Mouse (Mus musculus): Measurements from ENCODE around the gene Gm20671. TPM values are rescaled to one million over a fixed set of nuclear protein-coding genes. Genes with fewer than 3 reads are reported as not detected.
"Not testable (repeated sequence)": the region's sequence is repeated elsewhere in the genome, so short reads cannot be mapped to it uniquely, and the experiment has no call there.

Gene Gm20671
- polyA plus RNA-seq, 1 experiment from 2014 or later: not detected

GRCm38 (mm10) chr5:32735779-32736178, 91.1 kb downstream of the Gm20671 start:
- no peak for DNase-seq (ENCODE audit: low spot score)

GRCm38 (mm10) chr5:32733892-32734291, 93.0 kb downstream of the Gm20671 start:
- DNase-seq (ENCODE audit: low spot score): not testable (repeated sequence)

GRCm38 (mm10) chr5:32728851-32729250, 98.1 kb downstream of the Gm20671 start:
- DNase-seq (ENCODE audit: low spot score): no peak

- DNase-seq (ENCODE audit: low spot score): no peak
Measured at GRCm38 (mm10) chr5:32728300-32728699, 98.6 kb downstream of the Gm20671 start.

- not testable (repeated sequence) for DNase-seq (ENCODE audit: low spot score)
Measured at GRCm38 (mm10) chr5:32725397-32725796, 101.5 kb downstream of the Gm20671 start.

GRCm38 (mm10) chr5:32723981-32724380, 102.9 kb downstream of the Gm20671 start:
- no peak for DNase-seq (ENCODE audit: low spot score)

GRCm38 (mm10) chr5:32722711-32723110, 104.2 kb downstream of the Gm20671 start:
- not testable (repeated sequence) for DNase-seq (ENCODE audit: low spot score)

GRCm38 (mm10) chr5:32722263-32722662, 104.6 kb downstream of the Gm20671 start:
- DNase-seq (ENCODE audit: low spot score): no peak

GRCm38 (mm10) chr5:32721316-32721715, 105.6 kb downstream of the Gm20671 start:
- no peak for DNase-seq (ENCODE audit: low spot score)

GRCm38 (mm10) chr5:32720416-32720815, 106.5 kb downstream of the Gm20671 start:
- no peak for DNase-seq (ENCODE audit: low spot score)

GRCm38 (mm10) chr5:32718916-32719315, 108.0 kb downstream of the Gm20671 start:
- DNase-seq (ENCODE audit: low spot score): no peak

- DNase-seq (ENCODE audit: low spot score): no peak
Measured at GRCm38 (mm10) chr5:32717726-32718125, 109.2 kb downstream of the Gm20671 start.

GRCm38 (mm10) chr5:32713703-32714467, 113.0 kb downstream of the Gm20671 start:
- peak; percentile 97 for DNase-seq (ENCODE audit: low spot score)

GRCm38 (mm10) chr5:32713042-32713702, 113.7 kb downstream of the Gm20671 start:
- no peak for DNase-seq (ENCODE audit: low spot score)

GRCm38 (mm10) chr5:32712221-32713041, 114.5 kb downstream of the Gm20671 start:
- no peak for DNase-seq (ENCODE audit: low spot score)

- DNase-seq (ENCODE audit: low spot score): no peak
Measured at GRCm38 (mm10) chr5:32711485-32711884, 115.4 kb downstream of the Gm20671 start.

GRCm38 (mm10) chr5:32706226-32706780, 120.6 kb downstream of the Gm20671 start:
- DNase-seq (ENCODE audit: low spot score): no peak

- DNase-seq (ENCODE audit: low spot score): no peak
Measured at GRCm38 (mm10) chr5:32697208-32697867, 129.6 kb downstream of the Gm20671 start.

GRCm38 (mm10) chr5:32693411-32693810, 133.5 kb downstream of the Gm20671 start:
- DNase-seq (ENCODE audit: low spot score): no peak

All from thymus, postnatal 0 days (tissue).